Mouse (Mus musculus) liver, embryonic 13.5 days (tissue): Measurements from ENCODE around the gene Nr6a1. TPM values are rescaled to one million over a fixed set of nuclear protein-coding genes. Genes with fewer than 3 reads are reported as not detected.

Experiments
- ATAC-seq: fragments of 200-750 bp; cut with Nextera tagmentation; 2 replicates; pipeline ENCODE4 v1.8.0; 2017; ENCODE audit warnings: low read depth, mild to moderate bottlenecking, moderate number of reproducible peaks, moderate library complexity
- DNase-seq: peaks from one replicate; pipeline ENCODE4 v3.0.0; 2022
- H3K27ac ChIP-seq: fragments of 300-500 bp; sonication (generic); 2 replicates; pipeline ENCODE4 v1.5.1; 2015; ENCODE audit warnings: moderate library complexity, mild to moderate bottlenecking, inconsistent platforms
- H3K27me3 ChIP-seq: fragments of 300-500 bp; sonication (generic); 2 replicates; pipeline ENCODE4 v1.6.1; 2015; ENCODE audit warnings: mild to moderate bottlenecking, inconsistent platforms
- H3K36me3 ChIP-seq: fragments of 300-500 bp; sonication (generic); 2 replicates; pipeline ENCODE4 v1.6.1; 2015; ENCODE audit warnings: mild to moderate bottlenecking, inconsistent platforms
- H3K4me1 ChIP-seq: fragments of 300-500 bp; sonication (generic); replicated peaks from 2 replicates; pipeline ENCODE4 v1.6.1; 2015; ENCODE audit warnings: inconsistent platforms
- H3K4me2 ChIP-seq: fragments of 300-500 bp; sonication (generic); 2 replicates; pipeline ENCODE4 v1.6.1; 2015; ENCODE audit warnings: inconsistent platforms, mild to moderate bottlenecking, moderate library complexity
- H3K4me3 ChIP-seq: fragments of 300-500 bp; sonication (generic); replicated peaks from 2 replicates; pipeline ENCODE4 v1.5.1; 2015; ENCODE audit warnings: mild to moderate bottlenecking, inconsistent platforms
- H3K9ac ChIP-seq: fragments of 300-500 bp; sonication (generic); 2 replicates; pipeline ENCODE4 v1.6.1; 2015; ENCODE audit warnings: mild to moderate bottlenecking, inconsistent platforms
- H3K9me3 ChIP-seq: fragments of 300-500 bp; sonication (generic); replicated peaks from 2 replicates; pipeline ENCODE4 v1.6.1; 2016; ENCODE audit warnings: inconsistent platforms
- WGBS: fragments of 180-500 bp; shearing (Covaris S2); methylation state at CpG from one replicate; pipeline ENCODE4 v1.1.7; 2015; ENCODE audit not compliant: insufficient replicate concordance; 5-methylcytosine and 5-hydroxymethylcytosine counted together
- polyA plus RNA-seq: library from polyadenylated mRNA; unstranded; fragments of >200 nt; fragmentation: Nextera tagmentation; extraction: Ambion mirVana; gene quantifications from 2 replicates; pipeline ENCODE4 v1.2.1, GENCODE M21; 2015

Gene Nr6a1
- polyA plus RNA-seq, 1 experiment from 2014 or later, result 0.83 TPM

GRCm38 (mm10) chr2:38711421-38711861 lies 216.0 kb downstream of the Nr6a1 start:
- H3K4me3 ChIP-seq, result peak overlapping the region; percentile 37

DNA sequence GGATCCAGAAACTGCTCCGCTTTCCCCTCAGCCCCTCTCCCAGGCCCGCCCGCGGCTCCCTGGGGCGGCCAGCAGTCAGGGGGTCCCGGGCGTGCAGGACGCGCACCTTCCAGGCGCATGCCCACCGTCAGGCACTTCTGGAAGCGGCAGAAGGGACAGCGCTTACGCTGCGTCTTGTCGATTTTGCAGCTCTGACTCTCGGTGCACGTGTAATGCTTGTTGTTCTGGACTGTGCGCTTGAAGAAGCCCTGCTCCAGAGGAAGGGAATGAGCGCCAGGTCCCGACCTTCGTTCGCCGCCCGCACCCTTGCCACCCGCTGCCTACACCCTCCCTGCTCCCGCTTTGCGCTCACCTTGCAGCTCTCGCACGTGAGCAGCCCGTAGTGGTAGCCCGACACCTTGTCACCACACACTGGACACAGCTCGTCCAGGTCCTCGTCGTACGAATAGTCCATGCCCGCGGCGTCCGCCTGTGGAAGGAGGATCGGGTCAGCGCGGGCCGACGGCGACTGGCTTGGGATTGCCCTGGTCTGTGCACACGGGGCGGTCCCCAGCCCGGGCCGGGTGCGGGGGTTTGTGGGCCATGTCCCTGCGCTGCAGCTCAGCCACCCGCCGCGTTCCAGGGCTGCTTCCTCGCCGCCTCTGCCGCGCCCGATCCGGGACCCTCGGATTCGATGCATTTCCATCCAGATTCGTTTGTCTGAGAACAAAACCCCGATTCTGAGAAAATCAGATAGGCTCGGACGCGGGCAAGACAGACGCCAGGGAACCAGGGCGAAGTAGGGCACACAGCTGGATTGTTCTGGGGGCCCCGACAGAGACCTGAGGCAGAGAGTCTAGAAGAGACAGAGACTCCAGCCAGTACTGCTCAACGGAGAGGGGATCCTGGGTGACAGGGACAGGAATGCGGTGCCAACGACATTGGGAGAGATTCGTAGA lies 216.9 kb downstream of the Nr6a1 start:
- Histone ChIP-seq H3K27ac (no peak overlapping the region), H3K4me3 (peak overlapping the region; percentile 4), H3K4me1 (peaks cover 17% of the 10 kb centered on the region), H3K27me3 (peaks cover 93% of the 10 kb centered on the region), H3K4me2 (peak overlapping the region; percentile 32), H3K9me3 (no peaks in the 10 kb centered on the region), H3K9ac (no peak overlapping the region), H3K36me3 (no peaks in the 10 kb centered on the region)
- DNase-seq (no peak), ATAC-seq (no peak)
- WGBS, result 2% methylated on average over 75 of the region's 75 CpGs

More at GRCm38 (mm10) chr2:38711421-38711861, 216.0 kb downstream of the Nr6a1 start:
- H3K27ac ChIP-seq, result no peak overlapping the region
- no peak for ATAC-seq
- peak overlapping the region; percentile 44 for H3K4me2 ChIP-seq
- peaks cover 84% of the 10 kb centered on the region for H3K27me3 ChIP-seq
- DNase-seq, result no peak
- peaks cover 17% of the 10 kb centered on the region for H3K4me1 ChIP-seq
- H3K9me3 ChIP-seq, result no peaks in the 10 kb centered on the region
- WGBS, result 2% methylated on average over 40 of the region's 40 CpGs
- no peak overlapping the region for H3K9ac ChIP-seq
- H3K36me3 ChIP-seq, result no peaks in the 10 kb centered on the region

GRCm38 (mm10) chr2:38708907-38709688 lies 218.4 kb downstream of the Nr6a1 start:
- Histone ChIP-seq H3K4me1 (peaks cover 17% of the 10 kb centered on the region), H3K27ac (no peak overlapping the region), H3K27me3 (peaks cover 100% of the 10 kb centered on the region), H3K4me3 (no peak overlapping the region), H3K9me3 (no peaks in the 10 kb centered on the region), H3K4me2 (no peak overlapping the region), H3K9ac (no peak overlapping the region), H3K36me3 (no peaks in the 10 kb centered on the region)
- WGBS, result 23% methylated on average over 12 of the region's 12 CpGs
- ATAC-seq (no peak), DNase-seq (no peak)

GRCm38 (mm10) chr2:38706661-38707060 lies 220.8 kb downstream of the Nr6a1 start:
- no peaks in the 10 kb centered on the region for H3K36me3 ChIP-seq
- peaks cover 11% of the 10 kb centered on the region for H3K4me1 ChIP-seq
- H3K4me2 ChIP-seq, result no peak overlapping the region
- ATAC-seq, result no peak
- H3K27ac ChIP-seq, result no peak overlapping the region
- H3K4me3 ChIP-seq, result no peak overlapping the region
- peaks cover 93% of the 10 kb centered on the region for H3K27me3 ChIP-seq
- H3K9ac ChIP-seq, result no peak overlapping the region
- 25% methylated on average over 6 of the region's 6 CpGs for WGBS
- no peaks in the 10 kb centered on the region for H3K9me3 ChIP-seq
- no peak for DNase-seq

- Histone ChIP-seq H3K27me3 (peaks cover 92% of the 10 kb centered on the region), H3K9ac (no peak overlapping the region), H3K4me3 (no peak overlapping the region), H3K9me3 (no peaks in the 10 kb centered on the region), H3K4me2 (no peak overlapping the region), H3K4me1 (0 out of 2 replicates have a peak, but pooled peaks cover 9% of the 10 kb centered on the region), H3K27ac (no peak overlapping the region), H3K36me3 (no peaks in the 10 kb centered on the region)
- ATAC-seq (no peak), DNase-seq (no peak)
- WGBS, result 56% methylated on average over 4 of the region's 4 CpGs
Measured at GRCm38 (mm10) chr2:38705036-38705435, 222.5 kb downstream of the Nr6a1 start.

GRCm38 (mm10) chr2:38704336-38704735 lies 223.2 kb downstream of the Nr6a1 start:
- ATAC-seq (no peak), DNase-seq (no peak)
- peaks cover 92% of the 10 kb centered on the region for H3K27me3 ChIP-seq
- H3K9ac ChIP-seq, result no peak overlapping the region
- H3K9me3 ChIP-seq, result no peaks in the 10 kb centered on the region
- no peak overlapping the region for H3K4me2 ChIP-seq
- H3K4me1 ChIP-seq, result 0 out of 2 replicates have a peak, but pooled peaks cover 9% of the 10 kb centered on the region
- WGBS, result 60% methylated on average over 9 of the region's 9 CpGs
- no peak overlapping the region for H3K4me3 ChIP-seq
- no peak overlapping the region for H3K27ac ChIP-seq
- no peaks in the 10 kb centered on the region for H3K36me3 ChIP-seq

- ATAC-seq, result no peak
Measured at GRCm38 (mm10) chr2:38700177-38700576, 227.3 kb downstream of the Nr6a1 start.

DNA sequence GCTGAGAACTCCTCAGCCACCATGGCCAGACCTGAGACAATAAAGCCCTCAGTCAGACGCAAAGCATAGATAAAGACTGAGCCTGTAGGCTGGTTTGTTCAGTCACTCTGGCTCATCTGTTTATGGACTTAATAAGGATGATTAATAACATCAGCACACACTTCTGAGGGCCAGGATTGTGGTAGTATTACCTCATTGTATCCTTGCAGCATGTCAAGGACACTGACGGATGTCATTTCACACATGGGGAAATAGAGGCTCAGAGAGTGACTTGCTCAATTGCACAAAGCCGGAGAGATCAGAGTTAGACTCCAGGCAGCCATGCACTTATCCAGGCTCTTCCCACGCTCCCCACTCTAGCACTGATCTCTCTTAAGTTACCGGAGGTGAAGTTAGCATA lies 228.9 kb downstream of the Nr6a1 start:
- H3K36me3 ChIP-seq, result no peaks in the 10 kb centered on the region
- no peak for DNase-seq
- H3K9ac ChIP-seq, result no peak overlapping the region
- ATAC-seq, result no peak
- 67% methylated on average over 5 of the region's 5 CpGs for WGBS
- 0 out of 2 replicates have a peak, but pooled peaks cover 9% of the 10 kb centered on the region for H3K4me1 ChIP-seq
- no peak overlapping the region for H3K4me3 ChIP-seq
- no peak overlapping the region for H3K4me2 ChIP-seq
- H3K27ac ChIP-seq, result no peak overlapping the region
- H3K27me3 ChIP-seq, result peaks cover 86% of the 10 kb centered on the region
- H3K9me3 ChIP-seq, result no peaks in the 10 kb centered on the region

More at GRCm38 (mm10) chr2:38700177-38700576, 227.3 kb downstream of the Nr6a1 start:
- Histone ChIP-seq H3K4me3 (no peak overlapping the region), H3K36me3 (no peaks in the 10 kb centered on the region), H3K4me1 (0 out of 2 replicates have a peak, but pooled peaks cover 9% of the 10 kb centered on the region), H3K9me3 (no peaks in the 10 kb centered on the region), H3K27ac (no peak overlapping the region), H3K9ac (no peak overlapping the region), H3K4me2 (no peak overlapping the region), H3K27me3 (peaks cover 85% of the 10 kb centered on the region)
- DNase-seq, result no peak
- 49% methylated on average over 5 of the region's 5 CpGs for whole genome bisulfite sequencing

DNA sequence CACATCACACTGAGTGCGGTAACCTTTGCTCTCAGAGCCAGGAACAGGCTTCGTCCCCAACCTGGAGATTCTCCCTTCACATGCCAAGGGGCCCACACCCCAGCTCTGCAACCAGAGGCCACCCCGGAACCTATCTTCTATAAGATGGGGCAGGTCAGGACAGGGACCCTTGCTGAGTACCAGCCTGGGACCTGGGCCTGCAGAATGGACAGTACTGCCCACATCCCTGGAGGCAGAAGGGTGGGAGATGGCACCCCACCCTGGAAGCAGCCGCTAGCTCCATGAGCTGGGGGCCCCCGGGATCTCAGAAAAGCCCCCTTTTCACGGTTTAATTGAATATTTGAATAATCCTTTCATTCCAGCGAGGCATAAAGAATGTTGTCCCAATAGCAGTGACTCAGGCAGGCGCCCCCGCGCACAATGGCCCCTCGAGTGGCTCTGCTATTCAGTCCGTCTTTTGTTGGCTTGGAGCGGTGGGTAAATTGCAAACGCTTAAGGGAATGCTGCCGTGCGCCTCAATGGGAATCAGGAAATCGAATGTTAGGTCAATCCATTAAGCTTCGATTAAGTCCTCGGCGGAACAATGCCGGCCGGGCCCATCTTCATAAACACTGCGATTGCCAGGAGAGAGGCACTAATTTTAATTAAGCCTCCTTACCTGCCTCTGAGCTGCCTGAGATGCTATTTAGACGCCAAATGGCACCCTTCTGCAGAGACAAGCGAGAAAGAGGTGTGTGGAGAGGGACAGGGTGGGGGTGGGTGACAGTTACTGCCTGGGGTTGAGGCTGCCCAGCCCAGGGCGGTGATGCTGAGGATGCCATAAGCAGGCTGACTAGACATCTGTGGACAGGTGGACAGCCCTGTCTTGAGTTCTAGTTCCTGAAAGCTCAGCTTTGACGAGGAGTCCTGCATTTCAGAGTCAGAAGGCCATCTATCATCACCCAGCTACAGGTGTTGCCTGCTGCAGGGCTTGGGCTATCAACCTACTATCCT lies 230.1 kb downstream of the Nr6a1 start:
- Histone ChIP-seq H3K9me3 (no peaks in the 10 kb centered on the region), H3K36me3 (no peaks in the 10 kb centered on the region), H3K27me3 (peaks cover 75% of the 10 kb centered on the region), H3K4me1 (0 out of 2 replicates have a peak, but pooled peaks cover 9% of the 10 kb centered on the region), H3K4me2 (no peak overlapping the region), H3K27ac (no peak overlapping the region), H3K4me3 (no peak overlapping the region), H3K9ac (no peak overlapping the region)
- no peak for DNase-seq
- 53% methylated on average over 27 of the region's 27 CpGs for WGBS
- no peak for ATAC-seq

DNA sequence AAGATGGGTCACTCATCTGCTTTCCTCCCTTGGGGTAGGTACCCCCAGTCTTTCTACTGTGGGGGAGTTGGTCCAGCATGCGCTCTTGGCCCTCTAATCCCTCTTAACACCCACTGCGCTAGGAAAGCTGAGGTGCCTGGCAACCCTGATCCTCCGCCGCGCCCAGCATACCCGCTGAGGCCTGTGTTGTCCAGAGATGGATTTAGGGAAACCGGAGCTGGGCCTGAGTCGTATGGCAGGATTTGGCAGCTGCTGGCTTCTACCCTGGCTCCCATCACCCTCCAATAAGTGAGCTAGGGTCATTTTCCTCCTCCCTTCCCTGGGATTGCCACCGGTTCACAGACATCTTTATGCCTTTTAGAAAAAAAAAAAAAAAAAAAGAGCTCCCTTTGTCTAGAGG lies 231.7 kb downstream of the Nr6a1 start:
- WGBS, result 61% methylated on average over 9 of the region's 9 CpGs
- H3K4me1 ChIP-seq, result 0 out of 2 replicates have a peak, but pooled peaks cover 7% of the 10 kb centered on the region
- no peaks in the 10 kb centered on the region for H3K36me3 ChIP-seq
- ATAC-seq (no peak), DNase-seq (no peak)
- no peaks in the 10 kb centered on the region for H3K9me3 ChIP-seq
- peaks cover 64% of the 10 kb centered on the region for H3K27me3 ChIP-seq
- no peak overlapping the region for H3K27ac ChIP-seq
- no peak overlapping the region for H3K9ac ChIP-seq
- no peak overlapping the region for H3K4me3 ChIP-seq
- no peak overlapping the region for H3K4me2 ChIP-seq
